ENCODE assay signal across 8 mouse cellular contexts in the genomic region with DNA sequence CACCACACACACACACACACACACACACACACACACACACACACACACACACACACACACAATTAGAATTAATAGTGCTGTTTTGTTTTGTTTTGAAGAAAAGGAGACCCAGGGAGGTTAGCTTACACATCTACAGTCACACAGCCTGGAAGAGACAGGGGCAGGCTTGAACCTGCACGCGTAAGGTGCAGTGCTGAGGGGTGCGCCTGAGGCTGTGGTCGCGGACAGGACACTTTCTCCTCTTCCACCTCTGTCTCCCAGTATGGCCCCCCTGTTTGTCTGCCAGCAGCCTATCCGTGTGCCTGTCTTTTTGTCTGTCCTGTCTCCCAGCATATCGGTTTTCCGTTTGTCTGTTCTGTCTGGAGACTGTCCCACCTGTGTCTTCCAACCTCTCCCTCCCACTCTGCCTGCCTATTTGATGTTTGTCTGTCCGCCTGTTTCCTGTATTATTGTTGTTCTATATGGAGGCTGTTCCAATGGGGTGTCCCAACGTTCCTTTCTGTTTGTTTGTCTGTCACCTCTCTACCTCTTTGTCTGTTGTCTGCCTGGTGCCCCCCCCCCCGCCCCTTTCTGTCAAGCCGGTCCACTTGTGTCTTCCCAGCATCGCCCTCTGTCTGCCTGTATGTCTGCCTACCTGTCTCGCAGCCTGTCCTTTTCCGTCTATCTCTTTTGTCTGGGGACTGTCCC. TPM values are rescaled to one million over a fixed set of nuclear protein-coding genes. Genes with fewer than 3 reads are reported as not detected.
DNase-seq lines count a peak whose midpoint lies in the region; ATAC-seq and TF ChIP-seq lines count a peak whose summit lies in the region.

No protein-coding gene starts in this region.

- H3K9ac ChIP-seq in heart, adult 2 months (ENCODE audit: low read depth, low read length) = peak overlapping the region; percentile 29
- H3K9ac ChIP-seq in CH12.LX (ENCODE audit: insufficient read depth, low read depth) = no peak overlapping the region
- H3K9ac ChIP-seq in forebrain, embryonic 15.5 days (replicated peaks) = peak overlapping the region; percentile 100
- H3K9ac ChIP-seq in liver, postnatal 0 days (replicated peaks) = peak overlapping the region; percentile 80; the same call in 1 of the 2 replicates

- no peak for DNase-seq in heart, adult 2 months
- DNase-seq in heart, adult 8-10 months (ENCODE audit: low spot score) = no peak
- DNase-seq in CH12.LX (ENCODE audit: extremely low read depth) = no peak
- DNase-seq in liver, postnatal 0 days = peak; percentile 29
- no peak for DNase-seq in adrenal gland, adult (ENCODE audit: inconsistent age in 2 of 2, low spot score in 1 of 2)
- DNase-seq in ovary, postnatal 10 days (ENCODE audit: low spot score) = no peak
- DNase-seq in right cerebral cortex, postnatal 10 days (ENCODE audit: low spot score in 2 of 2) = no peak

- no peaks in the 10 kb centered on the region for H3K36me3 ChIP-seq in heart, adult 2 months (ENCODE audit: control insufficient read depth, insufficient read depth, low read length)
- peaks cover 0 to 19% of the 10 kb centered on the region in 2 experiments for H3K36me3 ChIP-seq in CH12.LX (replicated peaks in 1 of 2; ENCODE audit: control insufficient read depth in 1 of 2, insufficient read depth in 1 of 2, low read length in 1 of 2)
- no peaks in the 10 kb centered on the region for H3K36me3 ChIP-seq in forebrain, embryonic 15.5 days
- no peaks in the 10 kb centered on the region for H3K36me3 ChIP-seq in liver, postnatal 0 days (replicated peaks; ENCODE audit: insufficient read depth, low read length)

- no peaks in the 10 kb centered on the region; the same call in none of the 2 replicates for H3K79me2 ChIP-seq in heart, adult 2 months (replicated peaks; ENCODE audit: control insufficient read depth, insufficient read depth, low read length)
- H3K79me2 ChIP-seq in CH12.LX (replicated peaks; ENCODE audit: control insufficient read depth, extremely low read depth, insufficient read depth, poor library complexity, severe bottlenecking) = peaks cover 5% of the 10 kb centered on the region; the same call in 1 of the 2 replicates

- in situ Hi-C loops in CH12.LX (cut with MboI; ENCODE audit: low pct_ligation_motif_present, low pct_unique_long_range_greater_than_20kb, low sequenced_read_pairs) = no loop called here

- no peaks in the 10 kb centered on the region for H3K27me3 ChIP-seq in heart, adult 2 months (ENCODE audit: control insufficient read depth, insufficient read depth, low read length)
- H3K27me3 ChIP-seq in CH12.LX (replicated peaks) = peaks cover 3% of the 10 kb centered on the region
- no peaks in the 10 kb centered on the region for H3K27me3 ChIP-seq in forebrain, embryonic 15.5 days
- no peaks in the 10 kb centered on the region for H3K27me3 ChIP-seq in liver, postnatal 0 days (ENCODE audit: insufficient read depth, low read length)

- no peak for TF ChIP-seq RAD21 in CH12.LX (IDR thresholded peaks at IDR 0.05; ENCODE audit: low read depth, low read length)

- H3K9me3 ChIP-seq in CH12.LX (replicated peaks; ENCODE audit: low read length) = peaks cover 15% of the 10 kb centered on the region
- H3K9me3 ChIP-seq in forebrain, embryonic 15.5 days = no peaks in the 10 kb centered on the region
- H3K9me3 ChIP-seq in liver, postnatal 0 days (ENCODE audit: low read length) = no peaks in the 10 kb centered on the region

- TF ChIP-seq CTCF in heart, adult 2 months (IDR thresholded peaks at IDR 0.05) = no peak
- no peak for TF ChIP-seq CTCF in CH12.LX (conservative IDR thresholded peaks at IDR 0.05 in 1 of 2, IDR thresholded peaks at IDR 0.05 in 1 of 2; ENCODE audit: low read depth in 2 of 2, low read length in 2 of 2)
- peak; percentile 26; the same call in 1 of the 2 replicates for TF ChIP-seq CTCF in liver, postnatal 0 days (IDR thresholded peaks at IDR 0.05; ENCODE audit: low read depth)

- no peak for TF ChIP-seq EP300 in heart, adult 2 months (IDR thresholded peaks at IDR 0.05; ENCODE audit: insufficient read depth, low read depth, low read length)
- TF ChIP-seq EP300 in CH12.LX (IDR thresholded peaks at IDR 0.05; ENCODE audit: low read length) = no peak
- no peak for TF ChIP-seq EP300 in liver, postnatal 0 days (IDR thresholded peaks at IDR 0.05; ENCODE audit: low read depth)

- no peak for TF ChIP-seq POLR2A in heart, adult 2 months (IDR thresholded peaks at IDR 0.05; ENCODE audit: insufficient read depth, low read depth, low read length)
- no peak for TF ChIP-seq POLR2A in CH12.LX (IDR thresholded peaks at IDR 0.05; ENCODE audit: low read depth, low read length)

- H3K4me3 ChIP-seq in heart, adult 2 months = peak overlapping the region; percentile 88
- peak overlapping the region; percentile 59 to 91 (median 69) for H3K4me3 ChIP-seq in CH12.LX (replicated peaks in 1 of 3; ENCODE audit: low read depth in 2 of 3, low read length in 2 of 3, poor library complexity in 1 of 3)
- H3K4me3 ChIP-seq in forebrain, embryonic 15.5 days = peak overlapping the region; percentile 98
- peak overlapping the region; percentile 81 for H3K4me3 ChIP-seq in liver, postnatal 0 days (ENCODE audit: low read depth, low read length)

- no peak overlapping the region for H3K27ac ChIP-seq in heart, adult 2 months
- H3K27ac ChIP-seq in CH12.LX (ENCODE audit: insufficient read depth, low read depth) = no peak overlapping the region
- H3K27ac ChIP-seq in forebrain, embryonic 15.5 days (replicated peaks) = peak overlapping the region; percentile 81
- no peak overlapping the region for H3K27ac ChIP-seq in liver, postnatal 0 days (ENCODE audit: low read depth)

- ATAC-seq in forebrain, embryonic 15.5 days (replicated peaks) = peak; percentile 41
- no peak; the same call in 1 of the 2 replicates for ATAC-seq in liver, postnatal 0 days

- dilution Hi-C loops in CH12.LX (cut with MboI; ENCODE audit: extremely low pct_ligation_motif_present, extremely low pct_unique_long_range_greater_than_20kb, low sequenced_read_pairs) = no loop called here

- intact Hi-C loops in heart, adult 2 months (cut with DNase I) = loop anchor here (2.0 kb wide), 2 partner anchors 25 to 45 kb away; partner anchors contain the start of gene Sdhb

- peak overlapping the region; percentile 8 for H3K4me2 ChIP-seq in CH12.LX (ENCODE audit: insufficient read depth, low read depth, poor library complexity, severe bottlenecking)
- H3K4me2 ChIP-seq in forebrain, embryonic 15.5 days (replicated peaks) = peak overlapping the region; percentile 78
- peak overlapping the region; percentile 96 for H3K4me2 ChIP-seq in liver, postnatal 0 days (ENCODE audit: low read depth, low read length)

- no peaks in the 10 kb centered on the region for H3K4me1 ChIP-seq in heart, adult 2 months (ENCODE audit: control insufficient read depth, insufficient read depth, low read length)
- H3K4me1 ChIP-seq in CH12.LX (ENCODE audit: control insufficient read depth in 1 of 2, insufficient read depth in 2 of 2) = peaks cover 24 to 63% of the 10 kb centered on the region in 2 experiments
- peaks cover 40% of the 10 kb centered on the region for H3K4me1 ChIP-seq in forebrain, embryonic 15.5 days
- H3K4me1 ChIP-seq in liver, postnatal 0 days (ENCODE audit: insufficient read depth) = peaks cover 38% of the 10 kb centered on the region

- WGBS in heart, adult 2 months = 32% methylated on average over 15 of the region's 15 CpGs
- WGBS in forebrain, embryonic 15.5 days = 21% methylated on average over 15 of the region's 15 CpGs
- WGBS in liver, postnatal 0 days (ENCODE audit: insufficient replicate concordance) = 30% methylated on average over 15 of the region's 15 CpGs

TF ChIP-seq in CH12.LX, 34 proteins besides CTCF, POLR2A, EP300 and RAD21:
- no peak for TF ChIP-seq MAX (IDR thresholded peaks at IDR 0.05; ENCODE audit: low read length)

RNA-seq across cellular contexts. Expression of gene Atp13a2, which starts 0.5 kb away (rescaled TPM):
- total RNA-seq in heart, adult 2 months (2021) = 10 to 100 TPM; 15.1 to 17.7 TPM
- polyA plus RNA-seq in heart, adult 2 months (2012; rRNA removed) = 30.4 and 34.8 TPM in 2 replicates
- total RNA-seq in heart, adult 8-10 months (2022) = 10 to 100 TPM; 12.3 to 17.2 (median 15.6) TPM
- total RNA-seq in CH12.LX (2012; rRNA removed) (47.6 and 48.5 TPM in 2 replicates), CH12.LX (2014; rRNA removed) (22.2 and 24.8 TPM in 2 replicates)
- 44.2 and 54.7 TPM in 2 replicates for polyA plus RNA-seq in CH12.LX (2012; ENCODE audit: insufficient read length, low read depth)
- polyA plus RNA-seq in forebrain, embryonic 15.5 days (2015; fragmentation: Nextera tagmentation; extraction: Ambion mirVana) = 123 and 127 TPM in 2 replicates
- 13.2 and 15.8 TPM in 2 replicates for polyA plus RNA-seq in liver, postnatal 0 days (2015; fragmentation: Nextera tagmentation; extraction: Ambion mirVana)

RNA-seq across cellular contexts. Expression of gene Mfap2, which starts 24.1 kb away (rescaled TPM):
- total RNA-seq in heart, adult 2 months (2021) = 1 to 10 TPM; 3.1 TPM
- polyA plus RNA-seq in heart, adult 2 months (2012; rRNA removed) = 12.2 and 17.6 TPM in 2 replicates
- total RNA-seq in heart, adult 8-10 months (2022) = 1 to 10 TPM; 1.7 to 2.8 (median 2.2) TPM
- total RNA-seq in CH12.LX (2012; rRNA removed) (not detected in 2 replicates), CH12.LX (2014; rRNA removed) (not detected in 2 replicates)
- polyA plus RNA-seq in CH12.LX (2012; ENCODE audit: insufficient read length, low read depth) = not detected in 2 replicates
- polyA plus RNA-seq in forebrain, embryonic 15.5 days (2015; fragmentation: Nextera tagmentation; extraction: Ambion mirVana) = 215 and 229 TPM in 2 replicates
- polyA plus RNA-seq in liver, postnatal 0 days (2015; fragmentation: Nextera tagmentation; extraction: Ambion mirVana) = 14.1 and 14.6 TPM in 2 replicates

RNA-seq across cellular contexts. Expression of gene Sdhb, which starts 25.2 kb away (rescaled TPM):
- total RNA-seq in heart, adult 2 months (2021) = 1,000 to 10,000 TPM; 1,126 to 1,344 TPM
- 1,030 and 1,505 TPM in 2 replicates for polyA plus RNA-seq in heart, adult 2 months (2012; rRNA removed)
- 1,000 to 10,000 TPM; 1,293 to 1,379 (median 1,312) TPM for total RNA-seq in heart, adult 8-10 months (2022)
- total RNA-seq in CH12.LX (2012; rRNA removed) (184 and 188 TPM in 2 replicates), CH12.LX (2014; rRNA removed) (178 and 190 TPM in 2 replicates)
- polyA plus RNA-seq in CH12.LX (2012; ENCODE audit: insufficient read length, low read depth) = 156 and 162 TPM in 2 replicates
- 428 and 441 TPM in 2 replicates for polyA plus RNA-seq in forebrain, embryonic 15.5 days (2015; fragmentation: Nextera tagmentation; extraction: Ambion mirVana)
- polyA plus RNA-seq in liver, postnatal 0 days (2015; fragmentation: Nextera tagmentation; extraction: Ambion mirVana) = 312 and 329 TPM in 2 replicates

Comparison
In these comparisons a context has a peak if more than half of its experiments do, and no peak if none do; other contexts are left out.
1. H3K4me2 ChIP-seq: peak in every context shown above with its lines; median percentile 96 in liver, postnatal 0 days; 78 in forebrain, embryonic 15.5 days; 8 in CH12.LX.
2. RNA of gene Mfap2, which starts 24.1 kb away (polyA plus RNA-seq): 215 to 229 TPM in forebrain, embryonic 15.5 days, 12.2 to 17.6 TPM in heart, adult 2 months and 14.1 to 14.6 TPM in liver, postnatal 0 days; not detected in CH12.LX; every median in the first group is over 10 times any median in the second.
3. Peak in every context shown above with its lines, with median percentiles within 50 percentile points of each other: H3K4me3 ChIP-seq.